Mouse (Mus musculus): ENCODE measurements around the gene Mrps18a.

- TF ChIP-seq MAFK (IDR thresholded peaks at IDR 0.05; ENCODE audit: insufficient read depth, low read depth, low read length) = 0 out of 2 replicates have a peak, but pooled peaks have one; percentile 50
- TF ChIP-seq ZC3H11A (IDR thresholded peaks at IDR 0.05; ENCODE audit: borderline replicate concordance, low read depth, low read length) = no peak
- TF ChIP-seq HCFC1 (IDR thresholded peaks at IDR 0.05; ENCODE audit: borderline replicate concordance, insufficient read depth, low read length) = no peak
- no peak for TF ChIP-seq CHD2 (IDR thresholded peaks at IDR 0.05; ENCODE audit: low read depth, low read length)
- TF ChIP-seq ZNF384 (IDR thresholded peaks at IDR 0.05; ENCODE audit: low read depth, low read length) = no peak
Observed at GRCm38 (mm10) chr17:46102608-46103159, 8.1 kb upstream of the Mrps18a start.

All from ES-E14 (cell line).